Mouse (Mus musculus) frontal cortex, adult (tissue): ENCODE measurements at regions not wholly inside any gene's neighbourhood (a gene's known extent, or its start where the extent isn't known, plus 50 kb on each side); places are given as distances from the start of the nearest gene placed in this dataset.
A peak's percentile ranks its signal among the peaks of the same experiment; 100 is the strongest.

Experiments
- ATAC-seq: cut with Nextera tagmentation; 2 replicates; pipeline ENCODE4 v1.9.2; 2017; ENCODE audit warnings: mild to moderate bottlenecking, moderate library complexity, mixed read lengths; ENCODE audit not compliant: low TSS enrichment

GRCm38 (mm10) chr9:68250011-68250410, 403.6 kb upstream of the Rora start:
- no peak for ATAC-seq

- ATAC-seq, result no peak
These were observed 399.4 kb upstream of the Rora start for GRCm38 (mm10) chr9:68254218-68254617.

GRCm38 (mm10) chr9:68268551-68268950, 385.0 kb upstream of the Rora start:
- ATAC-seq, result peak; percentile 47; the same call in 1 of the 2 replicates

DNA sequence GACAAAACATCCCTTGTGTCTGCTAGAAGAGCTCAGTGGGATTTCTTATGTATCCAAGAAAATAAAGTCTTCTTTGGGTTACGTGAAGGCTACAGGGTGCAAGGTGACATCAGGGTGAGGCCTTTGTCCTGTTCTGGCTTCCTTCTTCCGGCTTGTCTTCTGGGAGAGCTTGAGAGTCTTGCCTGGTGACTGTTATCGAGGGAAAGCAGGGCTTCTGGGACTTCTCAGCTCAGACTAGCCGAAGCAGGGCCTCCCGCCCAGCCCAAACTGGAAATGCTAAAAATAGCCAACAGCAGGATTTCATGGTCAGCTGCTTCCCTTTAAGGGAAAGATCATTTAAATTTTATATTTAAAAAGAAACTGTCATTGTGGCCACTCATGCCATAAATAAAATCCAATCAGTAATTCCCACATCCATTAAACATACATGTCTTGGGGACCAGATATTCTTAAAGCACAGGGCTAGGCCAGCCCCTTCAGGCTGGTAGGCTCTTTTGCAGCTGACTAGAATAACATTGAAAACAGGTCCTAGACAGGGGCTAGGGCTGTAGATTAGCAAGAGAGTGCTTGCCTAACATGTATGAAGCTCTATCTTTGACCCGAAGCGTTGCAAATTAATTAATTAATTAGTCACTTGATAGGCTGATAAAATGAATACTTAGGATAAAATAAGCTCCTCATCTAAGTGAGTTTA, 351.2 kb upstream of the Rora start:
- no peak for ATAC-seq

DNA sequence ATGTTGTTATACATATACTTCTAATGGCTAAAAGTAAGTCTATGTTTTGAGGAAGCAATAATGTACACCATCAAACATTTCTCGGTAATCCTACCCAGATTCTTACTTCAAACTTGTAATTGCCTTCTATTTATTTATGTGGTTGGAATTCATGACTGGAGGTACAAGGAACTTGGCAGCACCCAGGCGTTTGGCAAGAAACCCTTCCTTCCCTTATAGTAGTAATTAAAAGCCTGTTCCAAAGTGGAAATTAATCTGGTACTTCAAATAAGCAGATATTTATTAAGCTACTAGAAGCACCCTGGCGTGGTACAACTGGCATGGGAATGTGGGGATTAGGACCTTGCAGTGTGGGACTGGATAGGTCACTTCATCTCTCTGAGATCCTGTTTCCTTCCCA, 322.9 kb upstream of the Rora start:
- no peak for ATAC-seq

DNA sequence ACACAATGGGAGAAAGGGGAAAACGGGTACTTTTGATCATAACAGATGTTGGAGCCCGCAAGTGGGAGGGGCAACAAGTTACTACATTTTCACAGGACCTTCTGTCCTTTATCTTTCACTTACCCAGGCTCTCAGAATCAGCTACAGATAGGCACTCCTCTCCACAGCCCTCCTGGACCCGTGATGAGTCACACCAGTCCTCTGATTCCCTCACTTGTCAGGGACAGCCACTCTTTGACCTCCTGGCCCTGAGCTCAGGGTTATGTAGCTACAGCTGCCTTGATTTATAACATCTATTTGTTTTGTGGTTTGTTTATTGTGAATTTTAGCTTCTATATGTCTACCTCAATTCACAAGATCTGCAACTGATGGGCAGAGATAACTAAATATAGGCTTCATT, 312.7 kb upstream of the Rora start:
- ATAC-seq, result no peak

DNA sequence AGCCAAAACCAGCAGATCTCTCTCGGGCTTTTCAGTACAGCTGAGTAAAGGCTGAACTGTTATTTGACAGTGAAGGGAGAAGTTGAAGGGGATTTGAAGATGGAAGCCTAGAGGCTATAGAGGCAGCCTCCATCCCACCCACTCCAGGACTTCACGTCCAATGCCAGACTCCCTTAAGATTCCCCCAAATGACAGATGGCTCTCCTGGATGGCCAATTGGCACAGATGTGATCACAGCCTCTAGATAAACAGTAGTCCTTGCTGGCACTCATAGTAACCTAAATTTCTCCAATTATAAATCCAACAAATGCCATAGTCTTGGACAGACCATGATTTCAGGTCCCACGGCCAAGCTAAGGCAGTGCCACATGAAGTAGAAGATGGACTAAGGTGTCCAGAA, 312.1 kb upstream of the Rora start:
- ATAC-seq, result no peak

DNA sequence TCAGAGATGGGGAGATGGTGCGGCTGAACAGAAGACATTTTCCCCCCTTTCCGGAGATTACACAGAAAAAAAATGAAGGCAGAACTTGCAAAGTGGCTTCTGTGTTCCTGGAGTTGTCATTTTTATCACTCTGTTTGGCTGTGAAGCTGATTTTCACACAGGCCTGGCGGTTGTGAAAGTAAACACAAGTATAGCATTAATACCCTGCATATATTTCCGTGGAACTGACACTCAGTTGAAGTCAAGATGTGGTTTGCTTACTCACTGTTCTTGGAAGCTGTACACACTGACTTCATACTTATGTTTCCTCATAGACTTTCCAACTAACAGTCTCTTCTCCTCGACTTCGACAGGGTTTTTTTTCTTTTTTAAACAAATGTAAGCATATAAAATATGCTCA, 306.2 kb upstream of the Rora start:
- peak; percentile 96 for ATAC-seq

GRCm38 (mm10) chr9:68351466-68351865, 302.1 kb upstream of the Rora start:
- peak; percentile 36; the same call in 1 of the 2 replicates for ATAC-seq

GRCm38 (mm10) chr9:68354470-68354869, 299.1 kb upstream of the Rora start:
- ATAC-seq, result 0 out of 2 replicates have a peak, but pooled peaks have one; percentile 20

DNA sequence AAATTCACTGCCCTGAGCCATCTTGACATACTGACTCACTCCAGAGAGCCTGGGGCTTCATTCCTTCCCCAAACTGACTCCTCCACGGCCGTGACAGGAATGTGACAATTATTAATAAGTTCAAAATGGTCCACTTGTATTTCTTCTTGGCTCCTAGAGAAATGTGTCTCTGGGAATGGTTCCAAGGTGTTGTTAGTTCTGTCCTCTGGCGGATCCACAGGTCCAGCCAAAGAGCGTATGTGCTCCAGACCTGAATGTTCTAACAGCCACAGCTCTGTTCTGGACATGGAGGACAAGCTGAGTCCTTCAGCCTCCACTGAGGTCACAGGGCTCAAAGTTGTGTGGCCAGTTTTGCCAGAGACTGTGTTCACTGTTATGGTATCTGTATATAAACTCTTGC, 297.5 kb upstream of the Rora start:
- ATAC-seq, result no peak

- no peak for ATAC-seq
These were observed 296.4 kb upstream of the Rora start for GRCm38 (mm10) chr9:68357231-68357630.

DNA sequence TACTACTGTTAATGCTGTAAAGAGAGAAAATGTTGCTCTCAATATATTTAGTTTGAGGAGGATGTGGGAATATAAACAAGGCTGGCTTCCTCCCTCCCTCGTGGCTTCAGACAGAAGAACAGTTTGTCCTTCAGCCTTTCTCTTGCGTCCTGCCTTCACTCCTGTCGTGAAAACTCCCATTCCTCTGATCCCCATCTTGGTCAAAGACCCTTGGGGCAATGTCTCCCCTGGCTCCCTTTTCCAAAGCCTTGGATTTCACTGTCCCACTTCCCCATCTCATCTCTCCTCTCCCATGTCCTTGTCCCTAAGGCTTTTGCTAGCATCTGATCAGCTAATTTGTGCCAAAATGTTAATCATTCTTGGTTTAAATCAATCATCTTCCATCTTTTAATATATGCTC, 286.6 kb upstream of the Rora start:
- ATAC-seq, result no peak

DNA sequence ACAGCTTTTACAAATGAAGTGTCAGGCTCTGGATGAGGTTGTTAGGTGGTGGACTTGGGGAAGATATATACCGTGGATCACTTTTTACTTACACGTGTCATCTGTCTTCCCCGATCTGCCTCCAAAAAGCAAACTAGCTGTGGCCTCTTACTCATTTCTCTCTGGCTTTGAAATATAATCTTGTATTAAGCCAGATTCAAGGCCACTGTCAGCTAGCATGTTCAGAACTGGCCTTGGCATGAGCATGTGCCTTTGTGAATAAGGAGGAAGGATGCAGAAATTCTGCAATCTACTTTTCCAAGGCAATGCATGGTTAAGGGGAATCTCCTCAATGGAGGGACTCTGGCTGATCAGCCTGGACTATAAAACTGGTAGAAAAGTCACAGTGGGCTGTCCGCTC, 286.0 kb upstream of the Rora start:
- ATAC-seq, result no peak

GRCm38 (mm10) chr9:68372726-68373125, 280.9 kb upstream of the Rora start:
- no peak for ATAC-seq

DNA sequence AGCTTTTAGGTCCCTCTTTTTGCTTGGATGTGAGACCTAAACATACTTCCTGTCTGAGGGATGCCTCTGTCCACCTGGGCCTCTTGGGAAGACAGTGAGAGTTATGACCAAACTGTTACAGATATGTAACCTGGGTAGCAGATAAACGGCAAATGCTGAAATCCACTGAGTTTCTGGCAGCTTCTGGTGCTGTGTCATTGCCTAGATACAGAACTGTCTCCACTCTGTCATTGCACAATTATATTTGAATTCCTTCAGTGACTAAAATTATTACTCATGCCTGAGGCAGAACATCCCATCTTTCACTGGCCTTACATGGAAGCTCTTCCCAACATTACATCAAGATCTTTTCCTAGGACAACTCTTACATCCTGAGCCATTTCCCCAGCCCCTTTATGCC, 277.4 kb upstream of the Rora start:
- ATAC-seq, result no peak

DNA sequence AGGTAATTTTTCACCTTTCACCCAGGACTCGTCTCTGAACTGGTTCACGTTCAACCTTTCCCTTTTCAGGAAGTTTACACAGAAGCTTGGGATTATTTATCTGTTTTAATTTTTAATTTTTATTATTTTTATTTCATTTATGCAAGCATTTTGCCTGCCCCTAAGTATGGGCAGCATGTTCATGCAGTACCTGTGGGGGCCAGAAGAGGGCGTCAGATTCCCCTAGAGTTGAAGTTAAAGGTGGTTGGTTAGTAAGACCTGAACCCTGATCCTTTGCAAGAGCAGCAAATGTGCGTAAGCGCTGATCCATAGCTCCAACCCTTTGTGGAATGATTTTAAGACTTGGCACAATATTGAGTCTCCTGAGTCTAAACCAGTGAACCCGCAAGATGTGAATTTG, 271.7 kb upstream of the Rora start:
- no peak for ATAC-seq

DNA sequence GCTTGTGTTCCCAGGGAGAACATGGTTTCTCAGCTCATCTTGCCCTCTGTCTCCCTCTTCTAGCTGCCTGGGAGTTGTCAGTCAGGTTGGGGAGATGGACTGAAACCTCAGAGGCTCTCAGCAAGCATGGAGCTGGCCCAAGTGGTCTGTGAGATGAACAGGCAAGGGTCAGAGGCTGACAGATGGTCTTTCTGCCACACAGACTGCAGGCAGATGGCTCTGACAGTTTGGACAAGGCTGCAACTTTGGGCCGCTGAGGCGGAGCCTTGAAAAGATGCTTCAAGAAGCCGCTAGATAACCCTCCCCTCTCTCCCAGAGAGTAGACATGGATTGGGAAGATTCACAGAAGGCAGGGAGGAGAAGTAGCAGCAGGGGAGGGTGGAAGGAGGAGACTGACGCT, 252.7 kb upstream of the Rora start:
- ATAC-seq, result no peak

DNA sequence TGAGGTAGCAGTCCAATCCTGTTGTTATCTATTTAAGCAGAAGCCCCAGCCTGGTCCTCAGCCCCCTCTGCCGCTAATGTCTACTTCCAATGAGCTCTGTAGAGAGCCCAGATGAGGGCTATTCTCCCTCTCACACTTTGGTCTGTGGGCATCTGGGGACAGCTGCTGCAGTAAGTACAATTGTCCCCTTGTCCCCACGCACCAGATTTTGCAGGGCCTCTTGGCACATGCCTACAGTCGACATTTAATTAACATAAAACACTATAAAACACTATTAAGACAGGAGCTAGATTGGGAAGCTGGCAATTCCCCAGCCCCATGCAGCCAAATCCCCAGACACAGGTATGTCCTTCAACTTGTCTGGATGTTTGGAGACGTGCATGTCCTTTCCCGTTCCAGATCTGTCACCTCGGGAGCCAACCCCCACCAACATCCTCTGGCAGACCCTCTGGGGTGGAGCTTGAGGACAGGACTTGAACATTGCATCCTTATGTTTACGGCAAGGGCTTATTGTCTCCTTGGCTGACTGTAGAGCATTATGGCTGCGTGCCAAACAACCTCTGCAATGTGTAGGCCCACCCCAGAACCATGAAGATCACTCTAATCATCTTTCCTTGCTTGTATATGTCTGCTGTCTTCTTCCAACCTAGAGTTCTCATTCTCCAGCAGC, 251.3 kb upstream of the Rora start:
- no peak; the same call in 1 of the 2 replicates for ATAC-seq

DNA sequence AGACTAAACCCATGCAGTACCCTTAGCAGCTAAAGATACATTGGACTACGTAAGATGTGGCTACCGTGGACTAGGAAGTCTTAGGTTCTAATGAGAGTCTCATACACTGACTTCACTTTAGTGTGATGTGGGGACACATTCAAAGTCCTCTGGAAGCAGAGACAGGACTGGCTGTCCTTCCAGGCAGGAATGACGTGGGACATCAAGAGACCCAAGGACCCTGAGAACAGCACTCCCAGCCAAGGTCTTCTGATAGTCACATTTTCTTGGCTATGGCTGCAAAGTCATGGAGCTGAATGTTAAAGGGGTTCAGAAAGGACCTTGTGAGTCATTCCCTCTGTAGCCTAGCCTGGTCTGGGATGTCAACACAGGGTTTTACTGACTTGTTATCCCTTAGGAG, 250.6 kb upstream of the Rora start:
- ATAC-seq, result no peak

GRCm38 (mm10) chr9:68403516-68403915, 250.1 kb upstream of the Rora start:
- ATAC-seq, result peak; percentile 38; the same call in 1 of the 2 replicates

DNA sequence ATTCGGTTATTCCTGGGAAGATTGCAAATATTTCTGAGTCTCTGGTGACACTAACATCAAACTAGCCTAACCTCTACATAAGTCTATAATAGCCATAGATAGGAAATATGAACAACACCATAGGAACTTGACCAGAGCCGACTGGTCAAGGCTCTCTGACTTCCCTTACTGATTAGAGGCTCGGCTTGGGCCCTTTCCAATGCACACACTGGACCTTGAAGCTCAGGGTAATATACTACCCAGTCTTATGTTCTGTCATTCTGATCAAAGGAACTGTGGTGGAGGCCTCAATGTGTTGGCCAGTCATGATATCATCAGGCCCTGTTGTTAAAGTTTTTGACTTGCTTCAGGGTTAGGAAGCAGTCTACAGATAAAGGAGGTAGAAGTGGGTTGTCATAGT, 243.8 kb upstream of the Rora start:
- ATAC-seq, result no peak

DNA sequence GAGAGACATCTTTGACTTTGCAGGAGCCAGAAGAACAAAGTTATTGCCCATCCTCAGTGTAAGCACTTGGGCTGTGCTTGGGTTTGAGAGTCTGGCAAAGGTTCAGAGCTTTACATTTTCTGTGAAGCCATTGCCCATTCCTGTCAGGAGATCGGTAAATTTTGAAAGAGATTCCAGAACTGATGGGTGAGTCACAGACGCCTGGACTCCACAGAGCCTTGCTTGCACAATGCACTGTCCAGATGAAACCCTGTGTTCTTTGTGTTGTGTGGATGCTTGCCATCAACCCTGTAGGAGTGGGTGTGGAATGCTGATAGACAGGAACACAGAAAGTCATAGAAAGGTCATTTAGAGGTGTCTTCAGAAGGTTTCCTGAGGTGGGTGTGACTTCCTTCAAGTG, 227.3 kb upstream of the Rora start:
- ATAC-seq, result no peak

GRCm38 (mm10) chr9:68462755-68463154, 190.8 kb upstream of the Rora start:
- ATAC-seq, result peak; percentile 55; the same call in 1 of the 2 replicates
